Mouse (Mus musculus): ENCODE measurements at regions not wholly inside any gene's neighbourhood (a gene's known extent, or its start where the extent isn't known, plus 50 kb on each side); places are given as distances from the start of the nearest gene placed in this dataset.

DNA sequence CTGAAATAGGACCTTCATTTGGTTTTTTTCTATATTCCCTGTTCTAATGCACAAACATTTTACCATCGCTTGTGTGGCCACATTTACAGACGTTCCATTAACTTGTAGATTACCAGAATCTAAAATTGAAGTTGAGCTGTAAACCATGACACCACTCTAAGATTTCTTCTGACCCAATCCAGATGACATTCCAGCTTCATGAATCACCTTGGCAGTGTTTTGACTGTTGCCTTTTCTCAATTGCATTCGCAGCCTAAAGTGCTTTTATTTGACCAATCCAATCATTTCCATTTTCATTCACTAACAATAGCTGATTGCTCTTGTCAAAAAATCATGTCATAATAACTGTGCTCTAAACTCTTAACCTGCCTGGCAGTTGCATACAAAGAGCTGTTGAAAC, 144.8 kb downstream of the Mdfic start:
- Histone ChIP-seq H3K4me1 (no peaks in the 10 kb centered on the region), H3K27me3 (replicated peaks) (no peaks in the 10 kb centered on the region), H3K4me3 (replicated peaks) (no peak overlapping the region), H3K9me3 (peaks cover 3% of the 10 kb centered on the region; the same call in 1 of the 2 replicates), H3K36me3 (replicated peaks; ENCODE audit: low read length) (no peaks in the 10 kb centered on the region)
- TF ChIP-seq GATA1 (IDR thresholded peaks at IDR 0.05; ENCODE audit: borderline replicate concordance, low read length) = no peak
- no peak for TF ChIP-seq FLI1 (IDR thresholded peaks at IDR 0.05; ENCODE audit: low read length)

DNA sequence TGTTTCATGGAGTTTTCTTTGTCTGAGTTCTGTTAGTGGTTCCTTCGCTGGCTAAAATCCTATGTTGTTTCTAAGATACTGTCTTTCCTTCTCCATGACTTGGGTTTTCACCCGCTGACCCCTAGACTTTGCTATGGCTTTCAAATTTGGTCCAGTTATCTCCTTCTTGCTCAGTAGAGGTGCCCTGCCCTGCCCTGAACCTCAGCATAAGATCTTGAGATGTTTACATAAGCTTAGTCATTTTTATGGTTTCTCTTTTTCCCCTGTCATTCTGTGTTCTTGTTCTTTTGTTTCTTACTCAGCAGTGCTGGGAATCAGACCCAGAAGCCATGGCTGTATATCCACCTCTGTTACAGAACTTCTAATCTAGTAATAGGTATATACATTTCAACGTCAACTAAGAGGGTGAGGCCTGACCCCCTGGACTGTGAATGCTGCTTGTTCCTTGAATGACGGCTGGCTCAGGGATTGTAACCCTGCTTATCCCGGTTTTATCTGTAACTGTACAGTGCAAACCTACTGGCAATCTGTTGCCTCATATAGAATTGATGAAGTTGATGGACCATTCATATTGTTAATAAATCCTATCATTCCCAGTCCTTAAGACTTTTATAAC, 161.9 kb downstream of the Mdfic start:
- no peaks in the 10 kb centered on the region for H3K4me1 ChIP-seq
- H3K4me3 ChIP-seq (replicated peaks) = no peak overlapping the region
- no peak for TF ChIP-seq FLI1 (IDR thresholded peaks at IDR 0.05; ENCODE audit: low read length)
- no peaks in the 10 kb centered on the region for H3K27me3 ChIP-seq (replicated peaks)
- no peaks in the 10 kb centered on the region for H3K36me3 ChIP-seq (replicated peaks; ENCODE audit: low read length)
- no peaks in the 10 kb centered on the region for H3K9me3 ChIP-seq

DNA sequence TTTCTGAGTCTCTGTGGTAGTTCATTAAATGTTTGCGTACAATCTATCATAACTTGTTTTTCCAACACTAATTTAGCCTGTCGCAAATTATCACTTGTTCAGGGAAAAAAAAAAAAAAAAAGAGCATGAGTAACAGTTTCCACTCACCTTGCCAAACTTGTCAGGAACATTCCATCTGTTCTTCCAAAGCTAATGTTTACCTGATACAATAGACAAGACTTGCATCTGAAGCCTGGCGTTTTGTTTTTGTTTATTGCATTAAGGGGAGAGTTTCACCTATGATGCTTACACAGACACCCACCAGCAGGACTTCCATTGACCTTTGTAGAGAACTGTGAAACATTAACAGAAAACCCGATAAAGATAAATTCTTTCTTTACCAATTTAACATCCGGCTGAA, 172.6 kb downstream of the Mdfic start:
- Histone ChIP-seq H3K4me3 (replicated peaks) (no peak overlapping the region), H3K9me3 (peaks cover 3% of the 10 kb centered on the region; the same call in 1 of the 2 replicates), H3K36me3 (replicated peaks; ENCODE audit: low read length) (no peaks in the 10 kb centered on the region), H3K27me3 (replicated peaks) (no peaks in the 10 kb centered on the region), H3K4me1 (no peaks in the 10 kb centered on the region)
- TF ChIP-seq FLI1 (IDR thresholded peaks at IDR 0.05; ENCODE audit: low read length) (no peak), GATA1 (IDR thresholded peaks at IDR 0.05; ENCODE audit: borderline replicate concordance, low read length) (no peak)

DNA sequence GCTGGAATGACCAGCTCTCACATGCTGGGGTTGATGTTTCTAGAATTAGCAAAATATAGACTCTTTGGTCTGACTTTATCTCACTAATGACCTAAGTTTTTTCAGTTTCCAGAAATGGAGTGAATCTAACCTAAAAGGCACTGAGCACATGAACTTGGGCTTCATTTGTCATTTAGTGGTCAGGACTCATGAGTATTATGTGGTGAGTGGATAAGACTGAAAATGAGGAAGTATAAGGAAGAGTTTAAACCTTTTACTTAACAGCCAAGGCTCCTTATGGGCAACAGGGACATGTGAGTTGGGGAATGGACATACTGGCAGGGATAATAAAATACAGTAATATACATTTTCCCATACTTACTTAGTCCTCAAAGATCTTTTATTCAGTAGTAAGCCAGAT, 180.0 kb downstream of the Mdfic start:
- H3K4me1 ChIP-seq = no peaks in the 10 kb centered on the region
- no peak overlapping the region for H3K4me3 ChIP-seq (replicated peaks)
- no peaks in the 10 kb centered on the region for H3K36me3 ChIP-seq (replicated peaks; ENCODE audit: low read length)
- no peaks in the 10 kb centered on the region for H3K9me3 ChIP-seq
- no peaks in the 10 kb centered on the region for H3K27me3 ChIP-seq (replicated peaks)
- TF ChIP-seq FLI1 (IDR thresholded peaks at IDR 0.05; ENCODE audit: low read length) (no peak), GATA1 (IDR thresholded peaks at IDR 0.05; ENCODE audit: borderline replicate concordance, low read length) (no peak)

DNA sequence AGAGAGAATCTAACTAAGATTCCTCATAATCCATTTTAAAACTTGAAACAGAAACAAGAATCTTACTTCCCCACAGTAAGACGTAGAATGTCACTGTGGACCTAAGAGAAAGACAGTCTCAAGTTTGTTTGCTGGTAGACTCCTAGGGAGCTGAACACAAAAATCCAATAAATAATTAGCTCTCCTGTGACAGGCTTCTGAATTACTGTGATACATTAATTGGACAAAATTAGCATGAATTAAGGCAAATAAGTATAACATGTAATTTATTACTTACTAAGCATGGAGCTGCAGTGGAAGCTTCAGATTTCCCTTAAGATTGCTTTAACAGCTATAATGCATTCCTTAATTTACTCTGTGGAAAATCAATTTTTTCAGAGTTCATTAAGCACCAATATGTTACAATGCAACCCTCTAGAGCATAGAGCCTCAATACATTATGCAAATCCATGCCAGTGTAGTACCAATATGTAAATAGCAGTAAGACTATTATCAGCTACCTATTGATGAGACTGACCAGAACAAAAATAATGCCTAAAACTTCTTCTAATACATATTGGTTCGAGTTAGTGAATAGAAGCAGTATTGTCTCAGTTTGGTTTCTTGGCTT, 182.3 kb downstream of the Mdfic start:
- Histone ChIP-seq H3K27me3 (replicated peaks) (no peaks in the 10 kb centered on the region), H3K4me1 (no peaks in the 10 kb centered on the region), H3K9me3 (no peaks in the 10 kb centered on the region), H3K36me3 (replicated peaks; ENCODE audit: low read length) (no peaks in the 10 kb centered on the region), H3K4me3 (replicated peaks) (no peak overlapping the region)
- TF ChIP-seq GATA1 (IDR thresholded peaks at IDR 0.05; ENCODE audit: borderline replicate concordance, low read length) = no peak
- TF ChIP-seq FLI1 (IDR thresholded peaks at IDR 0.05; ENCODE audit: low read length) = no peak

DNA sequence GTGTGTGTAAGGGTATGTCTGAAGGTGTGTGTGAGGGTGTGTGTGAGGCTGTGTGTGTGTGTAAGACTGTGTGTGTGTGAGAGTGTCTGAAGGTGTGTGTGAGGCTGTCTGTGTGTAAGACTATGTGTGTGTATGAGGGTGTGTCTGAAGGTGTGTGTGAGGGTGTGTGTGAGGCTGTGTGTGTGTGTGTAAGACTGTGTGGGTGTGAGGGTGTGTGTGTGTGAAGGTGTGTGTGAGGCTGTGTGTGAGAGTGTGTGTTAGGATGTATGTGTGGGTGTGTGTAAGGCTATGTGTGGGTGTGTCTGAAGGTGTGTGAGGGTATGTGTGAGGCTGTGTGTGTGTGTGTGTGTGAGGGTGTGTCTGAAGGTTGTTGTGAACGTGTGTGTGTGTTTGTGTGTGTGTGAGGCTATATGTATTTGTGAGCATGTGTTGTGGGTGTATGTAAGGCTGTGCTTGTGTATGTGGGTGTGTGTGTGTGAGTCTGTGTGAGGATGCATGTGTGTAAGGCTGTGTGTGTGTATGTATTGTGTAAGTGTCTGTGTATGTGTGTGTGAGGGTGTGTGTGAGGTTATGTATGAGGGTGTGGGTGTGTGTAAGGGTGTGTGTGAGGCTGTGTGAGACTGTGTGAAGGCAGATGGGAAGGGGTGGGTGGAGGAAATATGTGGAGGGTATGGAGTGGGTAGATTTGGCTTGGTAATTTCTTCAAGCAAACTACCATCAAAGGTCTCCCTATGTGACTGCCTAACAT, 190.1 kb downstream of the Mdfic start:
- TF ChIP-seq GATA1 (IDR thresholded peaks at IDR 0.05; ENCODE audit: borderline replicate concordance, low read length) (no peak), FLI1 (IDR thresholded peaks at IDR 0.05; ENCODE audit: low read length) (no peak)
- no peaks in the 10 kb centered on the region for H3K27me3 ChIP-seq (replicated peaks)
- no peaks in the 10 kb centered on the region for H3K4me1 ChIP-seq
- peak overlapping the region; percentile 23 for H3K4me3 ChIP-seq (replicated peaks)
- H3K9me3 ChIP-seq = no peaks in the 10 kb centered on the region
- H3K36me3 ChIP-seq (replicated peaks; ENCODE audit: low read length) = no peaks in the 10 kb centered on the region

DNA sequence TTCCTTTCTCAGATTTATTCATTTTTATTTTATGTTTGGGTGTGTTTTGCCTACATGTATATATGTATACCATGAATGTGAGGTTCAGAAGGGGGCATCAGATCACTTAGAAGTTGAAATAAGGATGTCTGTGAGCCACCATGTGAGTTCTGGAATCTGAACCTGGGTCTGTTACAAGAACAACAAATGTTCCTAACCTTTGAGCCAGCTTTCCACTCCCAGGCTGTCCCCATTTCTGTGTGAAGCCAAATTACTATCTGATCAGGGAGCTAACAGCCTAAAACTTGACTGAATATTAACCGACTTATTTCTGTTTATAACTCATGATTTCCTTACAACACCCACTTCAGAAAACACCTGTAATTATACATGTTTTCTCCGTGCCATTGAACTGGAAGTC, 209.2 kb downstream of the Mdfic start:
- Histone ChIP-seq H3K4me1 (no peaks in the 10 kb centered on the region), H3K9me3 (no peaks in the 10 kb centered on the region), H3K4me3 (replicated peaks) (no peak overlapping the region), H3K36me3 (replicated peaks; ENCODE audit: low read length) (no peaks in the 10 kb centered on the region), H3K27me3 (replicated peaks) (no peaks in the 10 kb centered on the region)
- TF ChIP-seq FLI1 (IDR thresholded peaks at IDR 0.05; ENCODE audit: low read length) (no peak), GATA1 (IDR thresholded peaks at IDR 0.05; ENCODE audit: borderline replicate concordance, low read length) (no peak)

DNA sequence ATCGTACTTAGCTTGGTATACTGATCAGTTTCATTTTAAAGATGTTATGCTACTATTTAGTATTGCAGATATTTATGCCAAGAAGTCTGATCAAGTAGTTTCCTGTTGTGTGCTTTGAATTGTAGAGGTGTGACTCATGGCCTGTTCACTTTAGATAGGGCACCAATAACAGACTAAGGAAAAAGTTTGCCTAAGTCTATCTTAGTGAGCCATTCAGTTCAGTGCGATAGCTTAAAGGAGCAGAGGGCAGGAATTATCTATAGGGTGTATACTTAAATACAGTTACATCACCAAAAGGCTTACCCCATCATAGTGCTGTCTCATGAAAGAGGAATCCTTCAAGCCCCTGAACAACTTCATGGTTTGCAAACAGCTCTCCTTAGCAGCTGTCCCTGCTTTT, 229.8 kb downstream of the Mdfic start:
- TF ChIP-seq GATA1 (IDR thresholded peaks at IDR 0.05; ENCODE audit: borderline replicate concordance, low read length) (no peak), FLI1 (IDR thresholded peaks at IDR 0.05; ENCODE audit: low read length) (no peak)
- Histone ChIP-seq H3K36me3 (replicated peaks; ENCODE audit: low read length) (no peaks in the 10 kb centered on the region), H3K4me3 (replicated peaks) (no peak overlapping the region), H3K27me3 (replicated peaks) (no peaks in the 10 kb centered on the region), H3K4me1 (no peaks in the 10 kb centered on the region), H3K9me3 (no peaks in the 10 kb centered on the region)

DNA sequence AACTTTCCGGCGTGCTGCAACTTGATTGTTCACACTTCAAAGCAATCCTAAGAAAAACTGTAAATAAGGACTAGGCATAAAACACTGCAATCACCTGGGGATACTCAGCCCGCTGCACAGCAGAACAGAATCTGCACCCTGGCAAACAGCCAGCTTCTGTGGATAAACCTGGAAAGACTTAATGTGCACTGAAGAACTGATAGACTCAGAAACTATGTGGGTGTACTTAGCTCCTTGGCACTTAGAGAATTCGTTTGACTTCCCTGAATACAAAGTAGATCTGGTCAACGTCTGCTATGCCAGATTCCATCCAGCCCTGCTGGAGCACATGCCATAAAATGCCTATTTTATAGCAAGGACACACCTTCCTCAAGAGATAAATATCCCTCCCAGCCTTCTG, 266.9 kb downstream of the Mdfic start:
- H3K4me3 ChIP-seq (replicated peaks) = no peak overlapping the region
- H3K4me1 ChIP-seq = no peaks in the 10 kb centered on the region
- TF ChIP-seq GATA1 (IDR thresholded peaks at IDR 0.05; ENCODE audit: borderline replicate concordance, low read length) (no peak), FLI1 (IDR thresholded peaks at IDR 0.05; ENCODE audit: low read length) (no peak)
- no peaks in the 10 kb centered on the region for H3K27me3 ChIP-seq (replicated peaks)
- no peaks in the 10 kb centered on the region for H3K36me3 ChIP-seq (replicated peaks; ENCODE audit: low read length)
- H3K9me3 ChIP-seq = no peaks in the 10 kb centered on the region

Data from megakaryocyte, embryonic 14.5 days (primary cell).